Mouse (Mus musculus): ENCODE data around the gene Xcl1. TPM values are rescaled to one million over a fixed set of nuclear protein-coding genes. Genes with fewer than 3 reads are reported as not detected.
A peak's percentile ranks its signal among the peaks of the same experiment; 100 is the strongest.

The Xcl1 gene
- polyA plus RNA-seq, 2 experiments = not detected

DNA sequence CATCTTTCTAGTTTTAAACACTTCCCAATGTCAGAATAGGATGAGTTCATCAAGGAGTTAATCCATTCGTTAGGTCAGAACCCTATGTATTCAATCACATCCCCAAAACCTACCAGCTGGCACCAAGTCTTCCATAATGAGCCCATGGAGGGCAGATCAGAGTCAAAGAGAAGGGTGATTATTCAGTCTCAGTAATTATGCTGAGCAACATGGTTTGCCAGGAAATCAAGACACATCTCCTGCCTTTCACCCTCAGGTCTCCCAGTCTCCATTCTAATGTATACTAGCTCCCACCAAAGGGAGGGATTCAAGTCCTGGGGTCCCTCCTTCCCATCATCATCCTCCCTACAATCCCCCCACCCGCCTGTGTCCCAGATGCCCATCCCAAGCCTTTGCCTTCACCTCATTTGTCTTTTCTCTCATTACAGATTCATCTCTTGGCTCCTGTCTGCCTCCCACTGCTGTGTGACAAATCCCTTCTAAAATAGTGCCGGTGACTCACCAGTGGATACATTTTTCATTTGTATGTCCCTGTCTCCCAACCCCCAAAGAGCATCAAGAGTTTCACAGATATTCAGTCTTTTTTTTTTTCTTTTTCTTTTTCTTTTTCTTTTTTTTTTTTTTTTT, 8.7 kb downstream of the Xcl1 start:
- 60% methylated on average over 3 of the region's 3 CpGs for WGBS (ENCODE audit: insufficient replicate concordance)
- no peak overlapping the region for H3K9ac ChIP-seq (replicated peaks)
- no peak overlapping the region for H3K4me3 ChIP-seq (ENCODE audit: insufficient read depth in 1 of 2, low read depth in 2 of 2, low read length in 2 of 2)
- H3K4me1 ChIP-seq (replicated peaks; ENCODE audit: control insufficient read depth in 2 of 2, insufficient read depth in 2 of 2, low read length in 1 of 2) = no peaks in the 10 kb centered on the region
- H3K36me3 ChIP-seq (replicated peaks; ENCODE audit: control insufficient read depth, insufficient read depth, low read depth) = no peaks in the 10 kb centered on the region
- TF ChIP-seq EP300 (IDR thresholded peaks at IDR 0.05; ENCODE audit: low read depth) (no peak), CTCF (IDR thresholded peaks at IDR 0.05; ENCODE audit: low read depth) (no peak)
- ATAC-seq (ENCODE audit: insufficient read depth) (no peak), DNase-seq (ENCODE audit: low read depth in 3 of 3, low spot score in 3 of 3) (no peak)
- no peaks in the 10 kb centered on the region for H3K27me3 ChIP-seq (ENCODE audit: control insufficient read depth, insufficient read depth, low read length)
- no peak overlapping the region for H3K27ac ChIP-seq
- no peak overlapping the region for H3K4me2 ChIP-seq (ENCODE audit: low read depth)
- H3K9me3 ChIP-seq (ENCODE audit: control insufficient read depth, low read length) = no peaks in the 10 kb centered on the region

GRCm38 (mm10) chr1:164905047-164905446, 30.3 kb downstream of the Xcl1 start:
- Histone ChIP-seq H3K9ac (replicated peaks) (no peak overlapping the region), H3K4me2 (ENCODE audit: low read depth) (no peak overlapping the region), H3K9me3 (ENCODE audit: control insufficient read depth, low read length) (no peaks in the 10 kb centered on the region), H3K27me3 (ENCODE audit: control insufficient read depth, insufficient read depth, low read length) (no peaks in the 10 kb centered on the region), H3K4me1 (replicated peaks; ENCODE audit: control insufficient read depth in 2 of 2, insufficient read depth in 2 of 2, low read length in 1 of 2) (no peaks in the 10 kb centered on the region), H3K27ac (no peak overlapping the region), H3K36me3 (replicated peaks; ENCODE audit: control insufficient read depth, insufficient read depth, low read depth) (no peaks in the 10 kb centered on the region), H3K4me3 (ENCODE audit: insufficient read depth in 1 of 2, low read depth in 2 of 2, low read length in 2 of 2) (no peak overlapping the region)
- ATAC-seq (ENCODE audit: insufficient read depth) (no peak), DNase-seq (ENCODE audit: low read depth in 3 of 3, low spot score in 3 of 3) (no peak)
- peak; percentile 68 for TF ChIP-seq CTCF (IDR thresholded peaks at IDR 0.05; ENCODE audit: low read depth)
- TF ChIP-seq EP300 (IDR thresholded peaks at IDR 0.05; ENCODE audit: low read depth) = no peak
- WGBS (ENCODE audit: insufficient replicate concordance) = 41% methylated on average over 4 of the region's 4 CpGs

- Histone ChIP-seq H3K9me3 (ENCODE audit: control insufficient read depth, low read length) (no peaks in the 10 kb centered on the region), H3K4me3 (ENCODE audit: insufficient read depth in 1 of 2, low read depth in 2 of 2, low read length in 2 of 2) (no peak overlapping the region), H3K4me2 (ENCODE audit: low read depth) (no peak overlapping the region), H3K27me3 (ENCODE audit: control insufficient read depth, insufficient read depth, low read length) (no peaks in the 10 kb centered on the region), H3K4me1 (replicated peaks; ENCODE audit: control insufficient read depth in 2 of 2, insufficient read depth in 2 of 2, low read length in 1 of 2) (peaks cover 0 to 5% of the 10 kb centered on the region in 2 experiments; a peak in 2 of 4 replicates), H3K9ac (replicated peaks) (no peak overlapping the region), H3K36me3 (replicated peaks; ENCODE audit: control insufficient read depth, insufficient read depth, low read depth) (no peaks in the 10 kb centered on the region), H3K27ac (no peak overlapping the region)
- no peak for TF ChIP-seq CTCF (IDR thresholded peaks at IDR 0.05; ENCODE audit: low read depth)
- no peak for TF ChIP-seq EP300 (IDR thresholded peaks at IDR 0.05; ENCODE audit: low read depth)
- no peak for ATAC-seq (ENCODE audit: insufficient read depth)
- DNase-seq (ENCODE audit: low read depth in 3 of 3, low spot score in 3 of 3) = no peak
- 60% methylated on average over 6 of the region's 6 CpGs for WGBS (ENCODE audit: insufficient replicate concordance)
Observed at GRCm38 (mm10) chr1:164900696-164901095, 34.6 kb downstream of the Xcl1 start.

DNA sequence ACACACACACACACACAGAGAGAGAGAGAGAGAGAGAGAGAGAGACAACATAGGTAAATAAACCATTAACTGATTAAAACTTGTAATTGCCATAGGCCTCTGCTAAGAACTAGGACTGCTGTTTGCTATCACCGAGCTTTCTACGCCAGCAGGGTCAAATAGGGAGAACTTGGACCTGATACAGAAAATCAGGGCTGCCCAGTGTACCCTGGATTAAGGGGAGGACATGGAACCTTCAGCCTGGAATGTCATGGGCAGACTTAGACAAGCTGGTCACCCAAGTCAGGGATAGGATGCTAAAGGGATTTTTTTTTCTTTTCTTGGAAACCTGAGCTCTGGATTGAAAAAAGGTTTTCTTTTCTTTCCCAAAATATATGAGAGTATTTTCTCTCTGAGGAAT, 35.1 kb downstream of the Xcl1 start:
- no peaks in the 10 kb centered on the region for H3K27me3 ChIP-seq (ENCODE audit: control insufficient read depth, insufficient read depth, low read length)
- H3K4me2 ChIP-seq (ENCODE audit: low read depth) = no peak overlapping the region
- H3K36me3 ChIP-seq (replicated peaks; ENCODE audit: control insufficient read depth, insufficient read depth, low read depth) = no peaks in the 10 kb centered on the region
- DNase-seq (ENCODE audit: low read depth in 3 of 3, low spot score in 3 of 3) (no peak), ATAC-seq (ENCODE audit: insufficient read depth) (no peak)
- no peaks in the 10 kb centered on the region for H3K9me3 ChIP-seq (ENCODE audit: control insufficient read depth, low read length)
- WGBS (ENCODE audit: insufficient replicate concordance) = 54% methylated on average over 2 of the region's 2 CpGs
- peaks cover 0 to 5% of the 10 kb centered on the region in 2 experiments; a peak in 2 of 4 replicates for H3K4me1 ChIP-seq (replicated peaks; ENCODE audit: control insufficient read depth in 2 of 2, insufficient read depth in 2 of 2, low read length in 1 of 2)
- no peak overlapping the region for H3K4me3 ChIP-seq (ENCODE audit: insufficient read depth in 1 of 2, low read depth in 2 of 2, low read length in 2 of 2)
- no peak overlapping the region for H3K27ac ChIP-seq
- no peak overlapping the region for H3K9ac ChIP-seq (replicated peaks)
- TF ChIP-seq CTCF (IDR thresholded peaks at IDR 0.05; ENCODE audit: low read depth) = no peak
- TF ChIP-seq EP300 (IDR thresholded peaks at IDR 0.05; ENCODE audit: low read depth) = no peak

DNA sequence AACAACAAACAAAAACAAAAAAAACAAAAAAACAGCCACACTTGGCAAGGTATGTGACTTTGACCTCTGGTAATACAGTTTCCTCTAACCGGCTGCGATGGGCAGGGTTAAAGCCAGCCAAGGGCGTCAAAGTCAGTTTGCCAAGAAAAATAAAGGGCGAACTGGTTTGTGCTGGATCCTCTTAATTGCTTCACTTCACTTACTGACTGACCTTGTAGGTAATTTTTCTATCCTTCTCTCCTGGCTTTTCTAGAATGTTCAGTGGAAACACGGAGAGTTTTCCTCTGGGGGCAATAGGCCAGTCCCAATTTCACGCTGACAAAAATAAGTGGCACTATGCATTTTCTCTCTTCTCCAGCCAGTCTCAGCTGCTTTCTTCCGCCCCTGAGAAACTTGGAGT, 35.8 kb downstream of the Xcl1 start:
- H3K4me3 ChIP-seq (ENCODE audit: insufficient read depth in 1 of 2, low read depth in 2 of 2, low read length in 2 of 2) = no peak overlapping the region
- H3K9ac ChIP-seq (replicated peaks) = no peak overlapping the region
- no peak overlapping the region for H3K27ac ChIP-seq
- no peaks in the 10 kb centered on the region for H3K27me3 ChIP-seq (ENCODE audit: control insufficient read depth, insufficient read depth, low read length)
- peak overlapping the region; percentile 43 for H3K4me2 ChIP-seq (ENCODE audit: low read depth)
- TF ChIP-seq EP300 (IDR thresholded peaks at IDR 0.05; ENCODE audit: low read depth) = no peak
- TF ChIP-seq CTCF (IDR thresholded peaks at IDR 0.05; ENCODE audit: low read depth) = no peak
- 29% methylated on average over 7 of the region's 7 CpGs for WGBS (ENCODE audit: insufficient replicate concordance)
- H3K36me3 ChIP-seq (replicated peaks; ENCODE audit: control insufficient read depth, insufficient read depth, low read depth) = no peaks in the 10 kb centered on the region
- H3K4me1 ChIP-seq (replicated peaks; ENCODE audit: control insufficient read depth in 2 of 2, insufficient read depth in 2 of 2, low read length in 1 of 2) = peaks cover 0 to 5% of the 10 kb centered on the region in 2 experiments; a peak in 2 of 4 replicates
- DNase-seq (ENCODE audit: low read depth in 3 of 3, low spot score in 3 of 3) (no peak), ATAC-seq (ENCODE audit: insufficient read depth) (no peak)
- H3K9me3 ChIP-seq (ENCODE audit: control insufficient read depth, low read length) = no peaks in the 10 kb centered on the region

Measured in liver, embryonic 14.5 days (tissue).